Mouse (Mus musculus) embryonic facial prominence, embryonic 11.5 days (tissue): ENCODE measurements at regions not wholly inside any gene's neighbourhood (a gene's known extent, or its start where the extent isn't known, plus 50 kb on each side); places are given as distances from the start of the nearest gene placed in this dataset.

Source experiments
- ATAC-seq: fragments of 200-750 bp; cut with Nextera tagmentation; replicated peaks from 2 replicates; pipeline ENCODE4 v1.8.0; 2017; ENCODE audit warnings: low read depth; ENCODE audit not compliant: insufficient number of reproducible peaks, low FRiP score, low TSS enrichment
- DNase-seq: peaks from one replicate; pipeline ENCODE4 v3.0.0-alpha.2; 2015; ENCODE audit warnings: low spot score
- H3K27ac ChIP-seq: fragments of 300-500 bp; sonication (generic); replicated peaks from 2 replicates; pipeline ENCODE4 v1.5.1; 2014; ENCODE audit warnings: mild to moderate bottlenecking, low read depth, low read length, control low read depth
- H3K27me3 ChIP-seq: fragments of 300-500 bp; sonication (generic); 2 replicates; pipeline ENCODE4 v1.6.1; 2014; ENCODE audit warnings: mild to moderate bottlenecking, low read length, moderate library complexity, mixed read lengths; ENCODE audit not compliant: control insufficient read depth, insufficient read depth
- H3K36me3 ChIP-seq: fragments of 300-500 bp; sonication (generic); replicated peaks from 2 replicates; pipeline ENCODE4 v1.6.1; 2014; ENCODE audit warnings: low read depth, mild to moderate bottlenecking, low read length, moderate library complexity, mixed read lengths; ENCODE audit not compliant: control insufficient read depth, insufficient read depth
- H3K4me1 ChIP-seq: fragments of 300-500 bp; sonication (generic); 2 replicates; pipeline ENCODE4 v1.6.1; 2014; ENCODE audit warnings: low read length, mixed read lengths; ENCODE audit not compliant: control insufficient read depth, insufficient read depth
- H3K4me2 ChIP-seq: fragments of 300-500 bp; sonication (generic); 2 replicates; pipeline ENCODE4 v1.6.1; 2014; ENCODE audit warnings: low read depth, mild to moderate bottlenecking, control low read depth, low read length, moderate library complexity
- H3K4me3 ChIP-seq: fragments of 300-500 bp; sonication (generic); 2 replicates; pipeline ENCODE4 v1.5.1; 2014; ENCODE audit warnings: low read depth, low read length, control low read depth
- H3K9ac ChIP-seq: fragments of 300-500 bp; sonication (generic); replicated peaks from 2 replicates; pipeline ENCODE4 v1.6.1; 2014; ENCODE audit warnings: mild to moderate bottlenecking, control low read depth, low read length
- H3K9me3 ChIP-seq: fragments of 300-500 bp; sonication (generic); replicated peaks from 2 replicates; pipeline ENCODE4 v1.6.1; 2016; ENCODE audit warnings: mild to moderate bottlenecking, low read length, inconsistent platforms, mixed read lengths; ENCODE audit not compliant: control insufficient read depth
- WGBS: fragments of 180-500 bp; shearing (Covaris S2); extraction: QIAGEN DNeasy Blood & Tissue Kit; methylation state at CpG from one replicate; pipeline ENCODE4 v1.1.7; 2014; 5-methylcytosine and 5-hydroxymethylcytosine counted together

DNA sequence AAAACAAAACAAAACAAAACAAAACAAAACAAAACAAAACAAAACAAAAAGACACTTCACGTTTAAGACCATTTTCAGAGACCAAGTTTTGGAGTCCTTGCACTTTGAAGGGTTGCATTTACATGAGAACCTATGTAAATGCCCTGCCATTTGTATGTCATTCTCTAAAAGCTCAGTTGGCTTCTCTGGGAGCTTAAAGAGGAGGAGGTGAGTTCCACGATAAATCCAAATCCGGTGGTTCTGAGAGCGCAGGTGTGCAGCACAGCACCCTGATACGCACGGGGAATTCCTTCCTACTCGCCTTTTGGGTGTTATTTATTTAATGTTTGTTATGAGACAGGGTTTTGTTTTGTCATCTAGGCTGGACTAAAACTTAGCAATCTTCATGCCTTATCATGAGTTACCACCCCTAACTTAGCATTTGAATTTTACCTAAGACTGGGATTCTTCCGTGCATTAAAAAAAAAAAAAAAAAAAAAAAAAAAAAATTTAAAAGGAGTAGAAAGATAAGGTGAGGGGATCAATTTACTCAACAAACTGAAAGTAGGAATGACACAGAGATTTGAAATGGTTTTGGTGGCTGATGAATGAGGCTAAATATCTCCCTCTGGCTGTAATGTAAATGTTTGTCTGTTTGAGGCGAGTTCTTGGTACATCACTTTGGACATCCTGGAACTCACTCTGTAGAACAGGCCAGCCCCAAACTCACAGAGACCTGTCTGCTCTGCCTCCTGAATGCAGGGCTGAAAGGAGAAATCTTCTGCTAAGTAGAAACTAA lies 174.4 kb upstream of the Jarid2 start:
- no peak overlapping the region for H3K27ac ChIP-seq
- ATAC-seq (no peak), DNase-seq (no peak)
- no peaks in the 10 kb centered on the region for H3K36me3 ChIP-seq
- no peaks in the 10 kb centered on the region for H3K9me3 ChIP-seq
- 76% methylated on average over 9 of the region's 9 CpGs for WGBS
- no peak overlapping the region for H3K4me2 ChIP-seq
- no peak overlapping the region for H3K9ac ChIP-seq
- no peaks in the 10 kb centered on the region for H3K27me3 ChIP-seq
- H3K4me1 ChIP-seq: no peaks in the 10 kb centered on the region
- no peak overlapping the region for H3K4me3 ChIP-seq

GRCm38 (mm10) chr13:44555979-44556378 lies 173.3 kb upstream of the Jarid2 start:
- WGBS: 85% methylated on average over 6 of the region's 6 CpGs
- no peak overlapping the region for H3K4me2 ChIP-seq
- ATAC-seq (no peak), DNase-seq (no peak)
- H3K4me3 ChIP-seq: no peak overlapping the region
- no peak overlapping the region for H3K9ac ChIP-seq
- no peak overlapping the region for H3K27ac ChIP-seq
- no peaks in the 10 kb centered on the region for H3K4me1 ChIP-seq
- no peaks in the 10 kb centered on the region for H3K9me3 ChIP-seq
- H3K36me3 ChIP-seq: no peaks in the 10 kb centered on the region
- H3K27me3 ChIP-seq: no peaks in the 10 kb centered on the region

DNA sequence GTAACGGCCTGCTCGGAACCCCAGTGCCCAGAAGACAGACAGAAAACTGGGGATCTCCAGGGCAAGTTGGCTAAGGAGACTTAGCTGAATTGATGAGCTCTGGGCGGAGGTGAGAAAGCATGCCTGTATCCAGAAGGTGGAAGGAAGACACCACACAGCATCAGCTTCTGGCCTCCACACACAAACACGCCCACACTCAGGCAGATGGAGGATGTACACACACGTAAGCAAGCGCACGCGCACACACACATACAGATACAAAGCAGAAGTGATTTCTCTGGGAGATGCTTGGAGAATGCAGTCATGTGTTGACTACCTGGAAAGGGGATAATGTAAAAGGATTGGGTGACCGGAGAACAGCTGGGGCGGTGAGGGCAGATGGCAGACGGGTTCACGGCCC lies 171.2 kb upstream of the Jarid2 start:
- Histone ChIP-seq H3K9ac (no peak overlapping the region), H3K4me3 (no peak overlapping the region), H3K36me3 (no peaks in the 10 kb centered on the region), H3K4me2 (no peak overlapping the region), H3K27me3 (no peaks in the 10 kb centered on the region), H3K27ac (no peak overlapping the region), H3K4me1 (no peaks in the 10 kb centered on the region), H3K9me3 (no peaks in the 10 kb centered on the region)
- DNase-seq: no peak
- 92% methylated on average over 12 of the region's 12 CpGs for WGBS
- ATAC-seq: no peak

- DNase-seq (no peak), ATAC-seq (no peak)
- Histone ChIP-seq H3K27me3 (no peaks in the 10 kb centered on the region), H3K36me3 (no peaks in the 10 kb centered on the region), H3K4me1 (no peaks in the 10 kb centered on the region), H3K9ac (no peak overlapping the region), H3K27ac (no peak overlapping the region), H3K4me3 (no peak overlapping the region), H3K9me3 (no peaks in the 10 kb centered on the region), H3K4me2 (no peak overlapping the region)
- 88% methylated on average over 21 of the region's 21 CpGs for WGBS
These were observed 170.6 kb upstream of the Jarid2 start for GRCm38 (mm10) chr13:44558491-44559177.

DNA sequence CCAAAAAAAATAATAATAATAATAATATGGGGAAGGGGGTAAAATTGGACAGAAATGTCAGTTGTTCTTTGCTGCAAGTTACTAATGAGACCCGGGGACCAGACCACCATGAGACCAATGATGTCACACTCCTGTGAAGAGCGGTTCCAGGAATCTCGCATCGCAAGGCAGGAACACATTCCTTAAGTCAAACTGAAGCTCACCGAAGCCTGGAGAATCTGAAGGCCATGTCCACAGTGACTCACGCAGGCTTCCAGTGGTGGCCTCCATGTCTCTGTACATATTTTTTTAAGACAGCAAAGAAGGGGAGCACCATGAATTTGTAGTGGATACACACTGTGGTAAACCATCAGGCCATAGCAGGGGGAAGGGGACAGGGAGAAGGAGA lies 170.1 kb upstream of the Jarid2 start:
- Histone ChIP-seq H3K9ac (no peak overlapping the region), H3K4me3 (no peak overlapping the region), H3K4me1 (no peaks in the 10 kb centered on the region), H3K27me3 (no peaks in the 10 kb centered on the region), H3K4me2 (no peak overlapping the region), H3K36me3 (no peaks in the 10 kb centered on the region), H3K27ac (no peak overlapping the region), H3K9me3 (no peaks in the 10 kb centered on the region)
- WGBS: 95% methylated on average over 6 of the region's 6 CpGs
- no peak for DNase-seq
- no peak for ATAC-seq

- ATAC-seq: no peak
- H3K4me1 ChIP-seq: no peaks in the 10 kb centered on the region
- WGBS: 40% methylated on average over 2 of the region's 2 CpGs
These were observed 169.6 kb upstream of the Jarid2 start for GRCm38 (mm10) chr13:44559706-44560105.

DNA sequence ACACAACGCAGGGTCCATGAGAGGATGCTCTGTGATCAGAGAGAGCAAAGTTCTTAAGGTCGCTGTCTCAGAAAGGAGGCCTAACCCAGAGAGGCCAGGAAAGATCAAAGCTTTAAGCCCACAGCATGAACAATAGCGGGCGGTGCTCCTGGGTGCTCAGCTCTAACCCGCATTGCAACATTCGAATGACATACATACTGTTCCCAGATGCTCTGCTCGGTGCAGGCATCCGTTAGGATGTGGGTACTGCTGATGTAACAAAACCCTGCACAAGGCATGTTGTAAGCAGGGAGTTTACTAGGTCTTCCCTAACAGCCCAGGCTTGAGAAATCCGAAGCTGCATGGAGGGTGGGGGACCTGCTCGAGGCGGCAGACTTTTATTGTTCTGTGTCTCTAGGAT lies 164.6 kb upstream of the Jarid2 start:
- DNase-seq (no peak), ATAC-seq (no peak)
- Histone ChIP-seq H3K27me3 (no peaks in the 10 kb centered on the region), H3K27ac (no peak overlapping the region), H3K4me1 (no peaks in the 10 kb centered on the region), H3K4me3 (no peak overlapping the region), H3K9me3 (no peaks in the 10 kb centered on the region), H3K4me2 (no peak overlapping the region), H3K9ac (no peak overlapping the region; the same call in 1 of the 2 replicates), H3K36me3 (no peaks in the 10 kb centered on the region)
- WGBS: 45% methylated on average over 11 of the region's 11 CpGs

More at GRCm38 (mm10) chr13:44559706-44560105, 169.6 kb upstream of the Jarid2 start:
- no peak overlapping the region for H3K4me3 ChIP-seq
- no peaks in the 10 kb centered on the region for H3K27me3 ChIP-seq
- H3K27ac ChIP-seq: no peak overlapping the region
- no peaks in the 10 kb centered on the region for H3K36me3 ChIP-seq
- no peak overlapping the region for H3K9ac ChIP-seq
- no peak for DNase-seq
- no peak overlapping the region for H3K4me2 ChIP-seq
- no peaks in the 10 kb centered on the region for H3K9me3 ChIP-seq

DNA sequence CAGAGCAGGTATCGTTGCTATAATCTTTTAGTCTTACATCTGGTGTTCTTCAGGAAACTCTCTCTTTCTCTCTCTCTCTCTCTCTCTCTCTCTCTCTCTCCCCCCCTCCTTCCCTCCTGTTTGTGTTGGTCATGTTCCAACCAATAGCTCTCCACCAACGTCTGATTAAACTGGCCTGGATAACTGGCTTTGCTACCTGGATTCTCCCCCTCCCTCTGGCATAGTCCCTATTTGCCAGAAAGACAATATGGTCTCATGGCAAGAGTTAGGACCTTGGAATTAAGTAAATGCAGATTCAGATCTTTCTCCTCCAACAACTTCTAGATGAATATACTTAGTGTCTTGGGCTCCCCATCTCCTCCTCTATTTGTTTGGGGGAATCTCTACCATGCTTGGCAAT lies 161.6 kb upstream of the Jarid2 start:
- H3K4me1 ChIP-seq: no peaks in the 10 kb centered on the region
- H3K27me3 ChIP-seq: no peaks in the 10 kb centered on the region
- H3K9me3 ChIP-seq: no peaks in the 10 kb centered on the region
- H3K9ac ChIP-seq: no peak overlapping the region
- H3K36me3 ChIP-seq: no peaks in the 10 kb centered on the region
- H3K4me2 ChIP-seq: no peak overlapping the region
- no peak overlapping the region for H3K27ac ChIP-seq
- no peak for DNase-seq
- 78% methylated on average over 2 of the region's 2 CpGs for WGBS
- no peak for ATAC-seq
- no peak overlapping the region for H3K4me3 ChIP-seq
